Mouse (Mus musculus) right cerebral cortex, adult 2 months (tissue): ENCODE measurements at regions not wholly inside any gene's neighbourhood (a gene's known extent, or its start where the extent isn't known, plus 50 kb on each side); places are given as distances from the start of the nearest gene placed in this dataset.

Experiments used
- DNase-seq, 2 experiments: peaks; one replicate each; pipeline ENCODE4 v3.0.0; 2021 to 2022; ENCODE audit warnings: low spot score in 2 of 2

GRCm38 (mm10) chr4:87718166-87718805 lies 314.9 kb downstream of the Mllt3 start:
- no peak for DNase-seq

- DNase-seq, result no peak
Measured at GRCm38 (mm10) chr4:87715212-87715933, 317.8 kb downstream of the Mllt3 start.

GRCm38 (mm10) chr4:87712691-87713090 lies 320.5 kb downstream of the Mllt3 start:
- no peak for DNase-seq

- DNase-seq, result no peak
Measured at GRCm38 (mm10) chr4:87712286-87712685, 320.9 kb downstream of the Mllt3 start.

GRCm38 (mm10) chr4:87711185-87711827 lies 321.9 kb downstream of the Mllt3 start:
- no peak for DNase-seq

GRCm38 (mm10) chr4:87708981-87709645 lies 324.1 kb downstream of the Mllt3 start:
- peak in 1 of 2 experiments; percentile 7 for DNase-seq

GRCm38 (mm10) chr4:87707386-87707785 lies 325.8 kb downstream of the Mllt3 start:
- no peak for DNase-seq

- no peak for DNase-seq
Measured at GRCm38 (mm10) chr4:87702834-87703233, 330.3 kb downstream of the Mllt3 start.

- no peak for DNase-seq
Measured at GRCm38 (mm10) chr4:87702290-87702689, 330.9 kb downstream of the Mllt3 start.

GRCm38 (mm10) chr4:87701024-87701423 lies 332.1 kb downstream of the Mllt3 start:
- no peak for DNase-seq

- DNase-seq, result no peak
Measured at GRCm38 (mm10) chr4:87700508-87700907, 332.7 kb downstream of the Mllt3 start.

- DNase-seq, result no peak
Measured at GRCm38 (mm10) chr4:87699586-87699985, 333.6 kb downstream of the Mllt3 start.

GRCm38 (mm10) chr4:87698750-87699149 lies 334.4 kb downstream of the Mllt3 start:
- no peak for DNase-seq

GRCm38 (mm10) chr4:87696921-87697320 lies 336.2 kb downstream of the Mllt3 start:
- DNase-seq, result no peak

GRCm38 (mm10) chr4:87695811-87696210 lies 337.4 kb downstream of the Mllt3 start:
- DNase-seq, result no peak

GRCm38 (mm10) chr4:87692741-87693140 lies 340.4 kb downstream of the Mllt3 start:
- DNase-seq, result no peak

- DNase-seq, result no peak
Measured at GRCm38 (mm10) chr4:87684952-87685351, 348.2 kb downstream of the Mllt3 start.

GRCm38 (mm10) chr4:87682783-87683182 lies 350.4 kb downstream of the Mllt3 start:
- DNase-seq, result no peak

- no peak for DNase-seq
Measured at GRCm38 (mm10) chr4:87671101-87671500, 362.1 kb downstream of the Mllt3 start.

- no peak for DNase-seq
Measured at GRCm38 (mm10) chr4:87670167-87670566, 363.0 kb downstream of the Mllt3 start.

- no peak for DNase-seq
Measured at GRCm38 (mm10) chr4:87669480-87669879, 363.7 kb downstream of the Mllt3 start.

- peak; percentile 7 to 17 for DNase-seq
Measured at GRCm38 (mm10) chr4:87668314-87668713, 364.9 kb downstream of the Mllt3 start.
